Mouse (Mus musculus) liver, adult 10 weeks (tissue): Measurements from ENCODE around the gene Trim52. TPM values are rescaled to one million over a fixed set of nuclear protein-coding genes. Genes with fewer than 3 reads are reported as not detected.

Experiments used
- polyA plus RNA-seq: library from polyadenylated mRNA; stranded (reverse); fragments of 350-450 nt; fragmentation: Illumina TruSeq; extraction: RNeasy Lipid Tissue Mini Kit (QIAGEN cat#74804); gene quantifications from one replicate; pipeline ENCODE4 v1.2.3, GENCODE M21; 2014; ENCODE audit warnings: low read depth, low replicate concordance

The Trim52 gene
- polyA plus RNA-seq: not detected

DNA sequence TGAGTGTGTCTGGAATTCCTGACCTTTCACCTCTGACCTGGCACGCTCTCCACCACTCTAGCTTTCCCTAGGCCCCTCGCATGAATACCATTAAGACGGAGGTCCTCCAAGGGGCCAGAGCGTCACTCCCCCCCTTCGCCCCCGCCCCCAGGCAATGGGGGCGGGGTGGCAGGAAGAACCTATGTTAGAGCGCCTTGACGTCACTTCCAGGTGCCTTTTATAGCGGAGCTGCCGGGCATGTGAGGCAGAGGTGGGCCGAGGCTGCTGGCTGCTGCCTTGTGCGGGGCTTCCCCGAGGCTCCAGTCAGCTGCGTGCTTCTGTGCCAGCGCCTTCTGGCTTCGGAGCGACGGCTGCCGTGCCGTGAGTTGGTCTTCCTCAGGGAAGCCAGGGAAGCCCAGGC, at the start of gene Trim52:
Trim52 (plus strand) TSS at position 219 of the 400 bp plus-strand sequence.

Other genes starting within 250 kb of the Trim52 start
- 1.1 TPM for gene Spry2, start 209.4 kb upstream of the Trim52 start, polyA plus RNA-seq